Mouse (Mus musculus): ENCODE data around the gene Gstp2.

- TF ChIP-seq POLR2A (IDR thresholded peaks at IDR 0.05; ENCODE audit: borderline replicate concordance, control insufficient read depth, low read depth, low read length) (no peak), CTCF (IDR thresholded peaks at IDR 0.05; ENCODE audit: control insufficient read depth, insufficient read depth, low read length) (no peak)
Observed at GRCm38 (mm10) chr19:4027576-4027975, 18.2 kb downstream of the Gstp2 start.
